Mouse (Mus musculus) limb, embryonic 13.5 days (tissue): Measurements from ENCODE around the gene Phf24. TPM values are rescaled to one million over a fixed set of nuclear protein-coding genes. Genes with fewer than 3 reads are reported as not detected.

Experiments
- ATAC-seq: fragments of 200-750 bp; cut with Nextera tagmentation; 2 replicates; pipeline ENCODE4 v1.8.0; 2017; ENCODE audit warnings: low read depth, moderate number of reproducible peaks, moderate TSS enrichment; ENCODE audit not compliant: low FRiP score
- H3K27ac ChIP-seq: fragments of 300-500 bp; sonication (generic); 2 replicates; pipeline ENCODE4 v1.5.1; 2015; ENCODE audit warnings: inconsistent platforms, mild to moderate bottlenecking, moderate library complexity
- H3K27me3 ChIP-seq: fragments of 300-500 bp; sonication (generic); 2 replicates; pipeline ENCODE4 v1.6.1; 2015; ENCODE audit warnings: mild to moderate bottlenecking, inconsistent platforms
- H3K36me3 ChIP-seq: fragments of 300-500 bp; sonication (generic); 2 replicates; pipeline ENCODE4 v1.6.1; 2015; ENCODE audit warnings: inconsistent platforms, mild to moderate bottlenecking, moderate library complexity
- H3K4me1 ChIP-seq: fragments of 300-500 bp; sonication (generic); 2 replicates; pipeline ENCODE4 v1.6.1; 2015; ENCODE audit warnings: inconsistent platforms
- H3K4me2 ChIP-seq: fragments of 300-500 bp; sonication (generic); replicated peaks from 2 replicates; pipeline ENCODE4 v1.6.1; 2015; ENCODE audit warnings: inconsistent platforms, mild to moderate bottlenecking, moderate library complexity
- H3K4me3 ChIP-seq: fragments of 300-500 bp; sonication (generic); 2 replicates; pipeline ENCODE4 v1.5.1; 2015; ENCODE audit warnings: moderate library complexity, mild to moderate bottlenecking, inconsistent platforms
- H3K9ac ChIP-seq: fragments of 300-500 bp; sonication (generic); 2 replicates; pipeline ENCODE4 v1.6.1; 2015; ENCODE audit warnings: mild to moderate bottlenecking, inconsistent platforms
- H3K9me3 ChIP-seq: fragments of 300-500 bp; sonication (generic); 2 replicates; pipeline ENCODE4 v1.6.1; 2016; ENCODE audit warnings: inconsistent platforms
- WGBS: fragments of 180-500 bp; shearing (Covaris S2); methylation state at CpG from one replicate; pipeline ENCODE4 v1.1.7; 2015; 5-methylcytosine and 5-hydroxymethylcytosine counted together
- polyA plus RNA-seq: library from polyadenylated mRNA; unstranded; fragments of >200 nt; fragmentation: Nextera tagmentation; extraction: Ambion mirVana; gene quantifications from 2 replicates; pipeline ENCODE4 v1.2.1, GENCODE M21; 2015

Gene Phf24
- polyA plus RNA-seq: 0.79 and 0.94 TPM in 2 replicates

GRCm38 (mm10) chr4:42916617-42917401 is at the start of gene Phf24:
Gene Phf24, plus strand, starts transcription at chr4:42916660.
- 2% methylated on average over 48 of the region's 90 CpGs for WGBS
- Histone ChIP-seq H3K27me3 (peaks cover 88% of the 10 kb centered on the region), H3K4me2 (peak within 1 kb of the TSS; percentile 93), H3K4me3 (peak within 1 kb of the TSS; percentile 65), H3K9me3 (no peaks in the 10 kb centered on the region), H3K9ac (peak within 1 kb of the TSS; percentile 73), H3K36me3 (no peaks in the 10 kb centered on the region), H3K27ac (no peak within 1 kb of the TSS), H3K4me1 (0 out of 2 replicates have a peak, but pooled peaks cover 4% of the 10 kb centered on the region)
- ATAC-seq: peak; percentile 73; the same call in 1 of the 2 replicates

GRCm38 (mm10) chr4:42867390-42867789 is 49.1 kb upstream of the Phf24 start:
- no peak for ATAC-seq
- no peak overlapping the region for H3K27ac ChIP-seq
- H3K9ac ChIP-seq: no peak overlapping the region
- 63% methylated on average over 3 of the region's 3 CpGs for WGBS
- H3K9me3 ChIP-seq: no peaks in the 10 kb centered on the region
- no peaks in the 10 kb centered on the region for H3K36me3 ChIP-seq
- H3K4me1 ChIP-seq: no peaks in the 10 kb centered on the region
- no peaks in the 10 kb centered on the region for H3K27me3 ChIP-seq
- H3K4me2 ChIP-seq: no peak overlapping the region
- H3K4me3 ChIP-seq: no peak overlapping the region

- no peaks in the 10 kb centered on the region for H3K36me3 ChIP-seq
- H3K27me3 ChIP-seq: no peaks in the 10 kb centered on the region
- H3K27ac ChIP-seq: no peak overlapping the region
- 83% methylated on average over 5 of the region's 5 CpGs for WGBS
- no peak overlapping the region for H3K4me3 ChIP-seq
- no peaks in the 10 kb centered on the region for H3K9me3 ChIP-seq
- H3K4me2 ChIP-seq: no peak overlapping the region
- no peaks in the 10 kb centered on the region for H3K4me1 ChIP-seq
- H3K9ac ChIP-seq: no peak overlapping the region
- no peak for ATAC-seq
Measured at GRCm38 (mm10) chr4:42868193-42868592, 48.3 kb upstream of the Phf24 start.

- Histone ChIP-seq H3K4me3 (no peak overlapping the region), H3K9me3 (no peaks in the 10 kb centered on the region), H3K27me3 (no peaks in the 10 kb centered on the region), H3K9ac (no peak overlapping the region), H3K4me1 (no peaks in the 10 kb centered on the region), H3K4me2 (no peak overlapping the region), H3K36me3 (no peaks in the 10 kb centered on the region), H3K27ac (no peak overlapping the region)
- WGBS: 82% methylated on average over 5 of the region's 5 CpGs
- ATAC-seq: no peak
Measured at GRCm38 (mm10) chr4:42870748-42871147, 45.7 kb upstream of the Phf24 start.

- Histone ChIP-seq H3K27ac (no peak overlapping the region), H3K4me3 (no peak overlapping the region), H3K9ac (no peak overlapping the region), H3K27me3 (no peaks in the 10 kb centered on the region), H3K4me2 (no peak overlapping the region), H3K9me3 (no peaks in the 10 kb centered on the region), H3K36me3 (no peaks in the 10 kb centered on the region), H3K4me1 (no peaks in the 10 kb centered on the region)
- WGBS: 93% methylated on average over 7 of the region's 7 CpGs
- no peak for ATAC-seq
Measured at GRCm38 (mm10) chr4:42872151-42872550, 44.3 kb upstream of the Phf24 start.

GRCm38 (mm10) chr4:42872746-42873435 is 43.6 kb upstream of the Phf24 start:
- Histone ChIP-seq H3K4me1 (no peaks in the 10 kb centered on the region), H3K36me3 (no peaks in the 10 kb centered on the region), H3K9ac (no peak overlapping the region), H3K4me2 (no peak overlapping the region), H3K9me3 (no peaks in the 10 kb centered on the region), H3K27ac (no peak overlapping the region), H3K4me3 (no peak overlapping the region), H3K27me3 (no peaks in the 10 kb centered on the region)
- ATAC-seq: no peak
- WGBS: 72% methylated on average over 16 of the region's 16 CpGs

GRCm38 (mm10) chr4:42874134-42874533 is 42.3 kb upstream of the Phf24 start, which contains the start of gene Fam205c:
Gene Fam205c, minus strand, starts transcription at chr4:42874234.
- 84% methylated on average over 7 of the region's 7 CpGs for WGBS
- Histone ChIP-seq H3K27me3 (no peaks in the 10 kb centered on the region), H3K27ac (no peak within 1 kb of the TSS), H3K9ac (no peak within 1 kb of the TSS), H3K9me3 (no peaks in the 10 kb centered on the region), H3K36me3 (no peaks in the 10 kb centered on the region), H3K4me2 (no peak within 1 kb of the TSS), H3K4me1 (no peaks in the 10 kb centered on the region), H3K4me3 (no peak within 1 kb of the TSS)
- no peak for ATAC-seq

GRCm38 (mm10) chr4:42876586-42877291 is 39.7 kb upstream of the Phf24 start:
- Histone ChIP-seq H3K4me3 (no peak overlapping the region), H3K4me1 (no peaks in the 10 kb centered on the region), H3K36me3 (no peaks in the 10 kb centered on the region), H3K27me3 (no peaks in the 10 kb centered on the region), H3K9me3 (no peaks in the 10 kb centered on the region), H3K27ac (no peak overlapping the region), H3K9ac (no peak overlapping the region), H3K4me2 (no peak overlapping the region)
- ATAC-seq: peak; percentile 75; the same call in 1 of the 2 replicates
- 36% methylated on average over 5 of the region's 5 CpGs for WGBS

- Histone ChIP-seq H3K4me2 (no peak overlapping the region), H3K27ac (no peak overlapping the region), H3K36me3 (no peaks in the 10 kb centered on the region), H3K9me3 (no peaks in the 10 kb centered on the region), H3K4me1 (no peaks in the 10 kb centered on the region), H3K9ac (no peak overlapping the region), H3K27me3 (no peaks in the 10 kb centered on the region), H3K4me3 (no peak overlapping the region)
- WGBS: 73% methylated on average over 2 of the region's 2 CpGs
- no peak for ATAC-seq
Measured at GRCm38 (mm10) chr4:42877657-42878056, 38.8 kb upstream of the Phf24 start.

GRCm38 (mm10) chr4:42879829-42880676 is 36.4 kb upstream of the Phf24 start:
- no peaks in the 10 kb centered on the region for H3K9me3 ChIP-seq
- H3K4me1 ChIP-seq: no peaks in the 10 kb centered on the region
- H3K4me2 ChIP-seq: no peak overlapping the region
- no peak overlapping the region for H3K27ac ChIP-seq
- H3K27me3 ChIP-seq: no peaks in the 10 kb centered on the region
- H3K4me3 ChIP-seq: no peak overlapping the region
- no peaks in the 10 kb centered on the region for H3K36me3 ChIP-seq
- 80% methylated on average over 16 of the region's 16 CpGs for WGBS
- no peak overlapping the region for H3K9ac ChIP-seq
- ATAC-seq: no peak

GRCm38 (mm10) chr4:42880677-42880948 is 35.8 kb upstream of the Phf24 start:
- Histone ChIP-seq H3K9me3 (no peaks in the 10 kb centered on the region), H3K27ac (no peak overlapping the region), H3K27me3 (no peaks in the 10 kb centered on the region), H3K4me2 (no peak overlapping the region), H3K36me3 (no peaks in the 10 kb centered on the region), H3K4me1 (no peaks in the 10 kb centered on the region), H3K4me3 (no peak overlapping the region), H3K9ac (no peak overlapping the region)
- ATAC-seq: no peak
- WGBS: 36% methylated on average over 1 of the region's 1 CpGs
